Mouse (Mus musculus): Measurements from ENCODE around the gene Spata22. TPM values are rescaled to one million over a fixed set of nuclear protein-coding genes. Genes with fewer than 3 reads are reported as not detected.

Gene Spata22
- 0.08 and 0.22 TPM in 2 replicates for polyA plus RNA-seq (2012; rRNA removed)

GRCm38 (mm10) chr11:73329442-73329841 is at the start of gene Spata22, which contains the start of the genes Aspa and Gm49340:
TSS of gene Spata22 (plus strand) at chr11:73329741.
TSS of gene Aspa (minus strand) at chr11:73329596.
TSS of gene Gm49340 (plus strand) at chr11:73329741.
- no peak within 1 kb of the TSS for H3K4me3 ChIP-seq (replicated peaks; ENCODE audit: insufficient read depth, low read depth, low read length)
- no peaks in the 10 kb centered on the region for H3K27me3 ChIP-seq (ENCODE audit: control insufficient read depth, insufficient read depth, low read length)
- no peak for TF ChIP-seq POLR2A (IDR thresholded peaks at IDR 0.05; ENCODE audit: borderline replicate concordance, insufficient read depth, low read length)
- TF ChIP-seq CTCF (IDR thresholded peaks at IDR 0.05; ENCODE audit: borderline replicate concordance, insufficient read depth, low read depth, low read length) = no peak
- no peak for DNase-seq
- WGBS = 85% methylated on average over 27 of the region's 27 CpGs
- H3K4me1 ChIP-seq (ENCODE audit: control insufficient read depth, insufficient read depth, low read length) = no peaks in the 10 kb centered on the region
- no peak within 1 kb of the TSS for H3K27ac ChIP-seq (ENCODE audit: insufficient read depth, low read length)

- DNase-seq = no peak
- no peak overlapping the region for H3K4me3 ChIP-seq (replicated peaks; ENCODE audit: insufficient read depth, low read depth, low read length)
- 60% methylated on average over 5 of the region's 5 CpGs for WGBS
These were observed 48.8 kb upstream of the Spata22 start for GRCm38 (mm10) chr11:73280710-73281109.

GRCm38 (mm10) chr11:73281528-73282027 is 48.0 kb upstream of the Spata22 start:
- no peaks in the 10 kb centered on the region for H3K27me3 ChIP-seq (ENCODE audit: control insufficient read depth, insufficient read depth, low read length)
- TF ChIP-seq CTCF (IDR thresholded peaks at IDR 0.05; ENCODE audit: borderline replicate concordance, insufficient read depth, low read depth, low read length) (peak; percentile 49), POLR2A (IDR thresholded peaks at IDR 0.05; ENCODE audit: borderline replicate concordance, insufficient read depth, low read length) (no peak)
- 2% methylated on average over 16 of the region's 16 CpGs for WGBS
- no peaks in the 10 kb centered on the region for H3K4me1 ChIP-seq (ENCODE audit: control insufficient read depth, insufficient read depth, low read length)
- peak overlapping the region; percentile 64 for H3K4me3 ChIP-seq (replicated peaks; ENCODE audit: insufficient read depth, low read depth, low read length)
- H3K27ac ChIP-seq (ENCODE audit: insufficient read depth, low read length) = no peak overlapping the region
- peak; percentile 61 to 72 for DNase-seq

More at GRCm38 (mm10) chr11:73280710-73281109, 48.8 kb upstream of the Spata22 start:
- Histone ChIP-seq H3K27me3 (ENCODE audit: control insufficient read depth, insufficient read depth, low read length) (no peaks in the 10 kb centered on the region), H3K27ac (ENCODE audit: insufficient read depth, low read length) (no peak overlapping the region), H3K4me1 (ENCODE audit: control insufficient read depth, insufficient read depth, low read length) (no peaks in the 10 kb centered on the region)
- TF ChIP-seq CTCF (IDR thresholded peaks at IDR 0.05; ENCODE audit: borderline replicate concordance, insufficient read depth, low read depth, low read length) (no peak), POLR2A (IDR thresholded peaks at IDR 0.05; ENCODE audit: borderline replicate concordance, insufficient read depth, low read length) (no peak)

GRCm38 (mm10) chr11:73283369-73283768 is 46.2 kb upstream of the Spata22 start:
- no peak for DNase-seq
- WGBS = 64% methylated on average over 9 of the region's 9 CpGs
- Histone ChIP-seq H3K4me1 (ENCODE audit: control insufficient read depth, insufficient read depth, low read length) (no peaks in the 10 kb centered on the region), H3K4me3 (replicated peaks; ENCODE audit: insufficient read depth, low read depth, low read length) (no peak overlapping the region), H3K27ac (ENCODE audit: insufficient read depth, low read length) (no peak overlapping the region), H3K27me3 (ENCODE audit: control insufficient read depth, insufficient read depth, low read length) (no peaks in the 10 kb centered on the region)
- no peak for TF ChIP-seq POLR2A (IDR thresholded peaks at IDR 0.05; ENCODE audit: borderline replicate concordance, insufficient read depth, low read length)
- no peak for TF ChIP-seq CTCF (IDR thresholded peaks at IDR 0.05; ENCODE audit: borderline replicate concordance, insufficient read depth, low read depth, low read length)

- no peaks in the 10 kb centered on the region for H3K27me3 ChIP-seq (ENCODE audit: control insufficient read depth, insufficient read depth, low read length)
- 47% methylated on average over 1 of the region's 1 CpGs for WGBS
- no peaks in the 10 kb centered on the region for H3K4me1 ChIP-seq (ENCODE audit: control insufficient read depth, insufficient read depth, low read length)
- TF ChIP-seq CTCF (IDR thresholded peaks at IDR 0.05; ENCODE audit: borderline replicate concordance, insufficient read depth, low read depth, low read length) (no peak), POLR2A (IDR thresholded peaks at IDR 0.05; ENCODE audit: borderline replicate concordance, insufficient read depth, low read length) (no peak)
- no peak overlapping the region for H3K27ac ChIP-seq (ENCODE audit: insufficient read depth, low read length)
- H3K4me3 ChIP-seq (replicated peaks; ENCODE audit: insufficient read depth, low read depth, low read length) = no peak overlapping the region
- DNase-seq = no peak
These were observed 45.6 kb upstream of the Spata22 start for GRCm38 (mm10) chr11:73283926-73284325.

GRCm38 (mm10) chr11:73284351-73284750 is 45.2 kb upstream of the Spata22 start:
- DNase-seq = peak in 1 of 2 experiments; percentile 14
- TF ChIP-seq CTCF (IDR thresholded peaks at IDR 0.05; ENCODE audit: borderline replicate concordance, insufficient read depth, low read depth, low read length) = no peak
- no peak for TF ChIP-seq POLR2A (IDR thresholded peaks at IDR 0.05; ENCODE audit: borderline replicate concordance, insufficient read depth, low read length)
- Histone ChIP-seq H3K27me3 (ENCODE audit: control insufficient read depth, insufficient read depth, low read length) (no peaks in the 10 kb centered on the region), H3K4me1 (ENCODE audit: control insufficient read depth, insufficient read depth, low read length) (no peaks in the 10 kb centered on the region), H3K27ac (ENCODE audit: insufficient read depth, low read length) (no peak overlapping the region; the same call in 1 of the 2 replicates), H3K4me3 (replicated peaks; ENCODE audit: insufficient read depth, low read depth, low read length) (no peak overlapping the region)

- WGBS = 80% methylated on average over 1 of the region's 1 CpGs
- Histone ChIP-seq H3K27me3 (ENCODE audit: control insufficient read depth, insufficient read depth, low read length) (no peaks in the 10 kb centered on the region), H3K4me3 (replicated peaks; ENCODE audit: insufficient read depth, low read depth, low read length) (no peak overlapping the region), H3K27ac (ENCODE audit: insufficient read depth, low read length) (no peak overlapping the region), H3K4me1 (ENCODE audit: control insufficient read depth, insufficient read depth, low read length) (no peaks in the 10 kb centered on the region)
- TF ChIP-seq CTCF (IDR thresholded peaks at IDR 0.05; ENCODE audit: borderline replicate concordance, insufficient read depth, low read depth, low read length) (no peak), POLR2A (IDR thresholded peaks at IDR 0.05; ENCODE audit: borderline replicate concordance, insufficient read depth, low read length) (no peak)
- no peak for DNase-seq
These were observed 39.9 kb upstream of the Spata22 start for GRCm38 (mm10) chr11:73289621-73290020.

GRCm38 (mm10) chr11:73303123-73303522 is 26.4 kb upstream of the Spata22 start:
- no peaks in the 10 kb centered on the region for H3K4me1 ChIP-seq (ENCODE audit: control insufficient read depth, insufficient read depth, low read length)
- TF ChIP-seq POLR2A (IDR thresholded peaks at IDR 0.05; ENCODE audit: borderline replicate concordance, insufficient read depth, low read length) (no peak), CTCF (IDR thresholded peaks at IDR 0.05; ENCODE audit: borderline replicate concordance, insufficient read depth, low read depth, low read length) (no peak)
- WGBS = 41% methylated on average over 2 of the region's 2 CpGs
- H3K27me3 ChIP-seq (ENCODE audit: control insufficient read depth, insufficient read depth, low read length) = no peaks in the 10 kb centered on the region
- no peak for DNase-seq
- no peak overlapping the region for H3K27ac ChIP-seq (ENCODE audit: insufficient read depth, low read length)
- H3K4me3 ChIP-seq (replicated peaks; ENCODE audit: insufficient read depth, low read depth, low read length) = no peak overlapping the region
